Mouse (Mus musculus): Measurements from ENCODE around the gene Olfr1130. TPM values are rescaled to one million over a fixed set of nuclear protein-coding genes. Genes with fewer than 3 reads are reported as not detected.

The Olfr1130 gene
- polyA plus RNA-seq (2012; rRNA removed) = not detected in 2 replicates

DNA sequence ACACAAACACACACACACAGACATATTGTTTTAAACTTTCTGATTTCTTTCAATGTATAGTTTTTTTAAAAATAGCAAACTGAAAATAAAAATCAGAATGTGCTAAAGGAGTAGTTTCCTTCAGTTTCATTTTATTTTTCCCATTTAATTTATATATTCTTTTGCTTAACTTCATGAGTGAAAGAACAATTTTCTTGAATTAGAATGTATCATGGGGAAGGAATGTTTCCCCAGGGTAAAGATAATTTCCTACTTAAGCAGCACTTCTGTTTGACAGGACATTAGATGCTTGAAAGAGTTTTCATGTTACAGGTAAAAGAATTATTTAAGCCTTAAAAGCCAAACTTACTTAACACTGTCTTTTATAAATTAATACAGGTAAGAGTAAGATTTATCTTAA, at the start of gene Olfr1130:
Olfr1130 (plus strand) TSS at position 301 of the 400 bp plus-strand sequence.

DNA sequence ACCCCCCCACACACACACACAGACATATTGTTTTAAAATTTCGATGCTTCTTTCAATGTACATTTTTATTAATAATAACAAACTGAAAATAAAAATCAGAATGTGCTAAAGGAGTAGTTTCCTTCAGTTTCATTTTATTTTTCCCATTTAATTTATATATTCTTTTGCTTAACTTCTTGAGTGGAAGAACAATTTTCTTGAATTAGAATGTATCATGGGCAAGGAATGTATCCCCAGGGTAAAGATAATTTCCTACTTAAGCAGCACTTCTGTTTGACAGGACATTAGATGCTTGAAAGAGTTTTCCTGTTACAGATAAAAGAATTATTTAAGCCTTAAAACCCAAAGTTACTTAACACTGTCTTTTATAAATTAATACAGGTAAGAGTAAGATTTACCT, 32.4 kb upstream of the Olfr1130 start, which contains the start of gene Olfr1129:
Olfr1129 (plus strand) TSS at position 301 of the 400 bp plus-strand sequence.

DNA sequence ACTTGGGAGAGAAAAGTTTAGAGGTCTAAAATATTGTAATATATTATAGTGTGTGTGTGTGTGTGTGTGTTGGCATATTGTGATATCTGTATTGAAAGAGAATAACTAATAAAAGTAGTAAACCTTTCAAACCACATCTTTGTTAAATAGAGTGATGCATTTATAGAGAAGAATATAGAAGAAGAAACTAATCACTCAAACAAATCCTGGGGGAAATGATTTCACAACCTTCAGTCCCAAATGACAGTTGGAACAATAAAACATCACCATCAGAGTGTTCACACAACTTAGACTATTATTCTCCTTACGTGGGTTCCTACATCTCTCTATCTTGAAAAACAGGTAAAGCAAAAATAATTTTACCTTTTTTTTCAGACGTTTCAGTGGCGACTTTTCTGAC, 20.8 kb downstream of the Olfr1130 start, which contains the start of gene Olfr1131:
Olfr1131 (plus strand) TSS at position 301 of the 400 bp plus-strand sequence.

DNA sequence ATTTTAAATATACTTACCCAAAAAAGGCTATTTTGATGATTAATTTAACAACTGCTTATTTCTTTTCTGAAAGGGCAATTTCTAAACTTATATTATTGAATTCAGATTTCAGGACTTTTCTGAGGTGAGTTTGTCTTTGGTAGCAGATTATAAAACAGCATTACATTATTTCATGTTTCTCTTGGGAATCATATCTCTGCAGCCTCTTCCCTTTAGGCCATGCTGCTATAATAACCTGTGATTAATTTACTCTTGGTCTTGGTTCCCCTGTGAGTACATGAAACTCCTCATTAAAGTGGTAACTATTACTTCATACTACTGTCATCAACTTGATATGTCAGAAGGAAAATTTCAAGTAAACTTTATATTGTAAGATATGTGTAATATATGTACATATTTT, 31.4 kb downstream of the Olfr1130 start, which contains the start of gene Olfr1132:
Olfr1132 (minus strand) TSS at position 101 of the 400 bp plus-strand sequence.

DNA sequence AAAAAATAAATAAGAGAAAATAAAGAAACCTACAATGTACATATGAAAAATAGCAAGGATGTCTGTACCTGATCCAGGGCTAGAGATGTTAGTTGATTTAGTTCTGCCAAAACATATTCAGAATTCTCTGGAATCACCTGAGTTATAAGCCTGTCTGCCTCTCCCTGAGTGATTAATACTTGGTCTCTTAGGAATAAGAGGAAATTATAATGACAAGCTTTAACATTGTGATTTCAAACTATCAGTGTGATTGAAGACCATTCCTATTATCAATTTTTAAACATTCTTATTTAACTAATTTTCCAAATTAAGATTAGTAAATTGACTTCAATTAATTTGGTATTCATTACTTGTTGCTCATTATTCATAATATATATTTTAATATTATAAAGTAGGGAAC, 41.3 kb downstream of the Olfr1130 start, which contains the start of gene Olfr1133:
Olfr1133 (minus strand) TSS at position 101 of the 400 bp plus-strand sequence.

DNA sequence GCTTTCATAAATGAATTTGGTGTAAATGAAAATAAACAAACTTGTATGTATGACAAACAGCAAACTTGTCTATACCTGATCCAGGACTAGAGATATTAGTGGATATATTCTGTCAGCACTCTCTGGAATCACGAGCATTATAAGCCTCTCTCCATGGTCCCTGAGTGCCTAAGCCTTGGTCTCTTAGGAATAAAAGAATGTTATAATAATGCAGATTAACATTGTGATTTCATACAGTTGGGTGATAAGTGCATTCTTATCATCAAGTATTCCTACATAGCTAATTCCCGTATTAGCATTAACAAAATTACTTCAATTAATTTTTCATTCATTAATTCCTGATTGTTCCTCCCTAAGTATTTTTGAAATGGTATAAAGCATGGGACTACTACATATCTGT, 52.3 kb downstream of the Olfr1130 start, which contains the start of gene Olfr1134:
Olfr1134 (minus strand) TSS at position 101 of the 400 bp plus-strand sequence.

Other genes with a start within 250 kb of the Olfr1130 start
- not detected in 2 replicates for gene Olfr1121, start 236.3 kb upstream of the Olfr1130 start, polyA plus RNA-seq (2012; rRNA removed)
- not detected in 2 replicates for gene Olfr1122, start 220.4 kb upstream of the Olfr1130 start, polyA plus RNA-seq (2012; rRNA removed)
- not detected in 2 replicates for gene Olfr1123, start 189.6 kb upstream of the Olfr1130 start, polyA plus RNA-seq (2012; rRNA removed)
- not detected in 2 replicates for gene Olfr1124, start 175.9 kb upstream of the Olfr1130 start, polyA plus RNA-seq (2012; rRNA removed)
- gene Olfr1126, start 152.2 kb upstream of the Olfr1130 start, polyA plus RNA-seq (2012; rRNA removed) = not detected in 2 replicates
- gene Pramel7, start 109.1 kb upstream of the Olfr1130 start, polyA plus RNA-seq (2012; rRNA removed) = not detected in 2 replicates
- gene Pramel6, start 99.6 kb upstream of the Olfr1130 start, polyA plus RNA-seq (2012; rRNA removed) = not detected in 2 replicates
- gene Olfr153, start 74.4 kb upstream of the Olfr1130 start, polyA plus RNA-seq (2012; rRNA removed) = not detected in 2 replicates
- not detected in 2 replicates for gene Olfr1128, start 60.7 kb upstream of the Olfr1130 start, polyA plus RNA-seq (2012; rRNA removed)
- not detected in 2 replicates for gene Olfr1129, start 32.3 kb upstream of the Olfr1130 start, polyA plus RNA-seq (2012; rRNA removed)
- gene Olfr1131, start 20.9 kb downstream of the Olfr1130 start, polyA plus RNA-seq (2012; rRNA removed) = not detected in 2 replicates
- gene Olfr1132, start 31.3 kb downstream of the Olfr1130 start, polyA plus RNA-seq (2012; rRNA removed) = not detected in 2 replicates
- not detected in 2 replicates for gene Olfr1133, start 41.2 kb downstream of the Olfr1130 start, polyA plus RNA-seq (2012; rRNA removed)
- gene Olfr1134, start 52.2 kb downstream of the Olfr1130 start, polyA plus RNA-seq (2012; rRNA removed) = not detected in 2 replicates
- not detected in 2 replicates for gene Olfr1135, start 67.5 kb downstream of the Olfr1130 start, polyA plus RNA-seq (2012; rRNA removed)
- not detected in 2 replicates for gene Olfr1136, start 87.7 kb downstream of the Olfr1130 start, polyA plus RNA-seq (2012; rRNA removed)
- gene Olfr1137, start 107.0 kb downstream of the Olfr1130 start, polyA plus RNA-seq (2012; rRNA removed) = not detected in 2 replicates
- not detected in 2 replicates for gene Olfr1138, start 133.8 kb downstream of the Olfr1130 start, polyA plus RNA-seq (2012; rRNA removed)
- not detected in 2 replicates for gene Olfr1140, start 137.5 kb downstream of the Olfr1130 start, polyA plus RNA-seq (2012; rRNA removed)
- gene Olfr1141, start 147.8 kb downstream of the Olfr1130 start, polyA plus RNA-seq (2012; rRNA removed) = not detected in 2 replicates
- not detected in 2 replicates for gene Olfr152, start 173.3 kb downstream of the Olfr1130 start, polyA plus RNA-seq (2012; rRNA removed)
- not detected in 2 replicates for gene Olfr1143, start 194.4 kb downstream of the Olfr1130 start, polyA plus RNA-seq (2012; rRNA removed)
- not detected in 2 replicates for gene Olfr1145, start 203.6 kb downstream of the Olfr1130 start, polyA plus RNA-seq (2012; rRNA removed)
- gene Olfr1148, start 224.3 kb downstream of the Olfr1130 start, polyA plus RNA-seq (2012; rRNA removed) = not detected in 2 replicates
- not detected in 2 replicates for gene Olfr1150-ps1, start 237.8 kb downstream of the Olfr1130 start, polyA plus RNA-seq (2012; rRNA removed)
- not detected in 2 replicates for gene Olfr1151, start 249.7 kb downstream of the Olfr1130 start, polyA plus RNA-seq (2012; rRNA removed)